Mouse (Mus musculus): ENCODE measurements around the gene Cadm4.
"Not testable (repeated sequence)": the region's sequence is repeated elsewhere in the genome, so short reads cannot be mapped to it uniquely, and the experiment has no call there.

Cadm4 gene

DNA sequence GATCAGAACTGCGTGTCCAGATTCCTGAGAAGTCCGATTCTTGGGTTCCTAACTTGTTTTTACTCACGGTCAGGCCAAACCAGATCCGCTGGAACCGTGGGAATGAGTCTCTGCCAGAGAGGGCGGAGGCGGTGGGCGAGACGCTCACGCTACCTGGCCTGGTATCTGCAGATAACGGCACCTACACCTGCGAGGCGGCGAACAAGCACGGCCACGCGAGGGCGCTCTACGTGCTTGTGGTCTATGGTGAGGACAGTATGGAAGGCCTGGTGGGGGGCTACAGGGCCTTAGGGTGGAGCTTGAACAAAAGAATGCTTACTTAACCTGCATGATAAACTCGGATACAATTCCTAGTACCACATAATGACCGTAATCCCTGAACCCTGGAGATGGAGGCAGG lies 19.7 kb downstream of the Cadm4 start:
- DNase-seq (ENCODE audit: low spot score): no peak

DNA sequence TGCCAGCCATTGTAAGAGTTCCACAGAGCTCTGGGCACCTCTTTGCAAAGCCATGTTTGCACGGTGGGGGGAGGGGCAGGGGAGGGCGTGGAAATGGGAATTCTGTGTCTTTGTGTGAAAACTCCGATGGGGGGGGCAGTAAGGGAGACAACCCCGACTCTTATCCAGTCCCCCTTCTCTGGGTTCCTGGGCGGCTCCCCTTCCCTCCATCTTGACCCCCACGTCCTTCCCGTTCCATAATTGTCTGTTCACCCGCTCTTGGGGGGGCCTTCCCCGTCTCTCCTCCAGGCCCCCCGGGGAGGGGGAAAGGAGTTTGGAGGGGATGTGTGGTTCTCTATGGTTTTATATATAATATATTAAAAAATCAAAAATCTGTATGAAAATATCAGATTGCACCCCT lies 22.2 kb downstream of the Cadm4 start:
- DNase-seq (ENCODE audit: low spot score): no peak

DNA sequence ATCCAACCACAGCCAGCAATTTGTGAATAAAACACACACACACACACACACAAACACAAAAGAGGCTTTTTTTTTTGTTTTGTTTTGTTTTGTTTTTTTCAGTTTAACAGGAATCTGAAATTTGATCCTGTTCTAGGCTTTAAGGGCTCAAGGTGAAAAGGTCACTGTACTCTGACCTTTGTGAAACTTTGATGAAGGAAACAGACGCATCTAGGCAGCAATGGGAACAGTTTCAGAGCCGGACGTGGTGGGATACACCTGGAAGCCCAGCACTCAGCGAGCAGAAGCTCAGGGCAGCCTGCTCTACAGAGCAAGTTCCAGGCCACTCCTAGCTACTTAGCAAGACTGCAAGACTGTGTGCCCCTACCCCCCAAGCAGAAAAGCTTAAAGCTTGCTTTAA lies 23.0 kb downstream of the Cadm4 start:
- no peak for DNase-seq (ENCODE audit: low spot score)

DNA sequence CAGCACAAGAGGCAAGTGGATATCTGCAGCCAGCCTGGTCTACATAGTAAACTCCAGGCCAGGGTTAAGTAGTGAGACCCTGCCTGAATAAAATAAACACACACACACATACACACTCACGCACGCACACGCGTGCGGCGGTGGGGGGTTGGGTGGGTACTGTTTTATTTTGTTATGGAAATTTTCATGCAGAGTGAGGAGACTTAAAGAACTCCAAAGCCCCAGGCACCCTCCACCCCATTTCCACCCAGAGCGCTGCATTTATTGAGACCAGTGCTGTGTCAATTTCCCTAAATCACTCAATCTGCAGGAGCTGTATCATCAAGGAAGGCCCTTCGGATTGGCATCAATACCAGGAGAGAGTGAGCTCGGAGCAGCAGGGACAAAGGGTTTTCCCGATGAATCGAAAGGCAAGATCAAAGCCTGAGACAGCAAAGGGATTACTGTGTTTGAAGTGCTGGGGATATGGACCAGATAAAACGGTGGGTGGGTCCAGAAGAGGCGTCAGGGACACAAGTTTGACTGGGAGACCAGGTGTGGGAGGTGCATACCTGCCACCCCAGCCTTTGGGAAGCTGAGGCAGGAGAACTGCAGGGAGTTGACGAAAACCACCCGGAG lies 23.7 kb downstream of the Cadm4 start:
- no peak for DNase-seq (ENCODE audit: low spot score)

DNA sequence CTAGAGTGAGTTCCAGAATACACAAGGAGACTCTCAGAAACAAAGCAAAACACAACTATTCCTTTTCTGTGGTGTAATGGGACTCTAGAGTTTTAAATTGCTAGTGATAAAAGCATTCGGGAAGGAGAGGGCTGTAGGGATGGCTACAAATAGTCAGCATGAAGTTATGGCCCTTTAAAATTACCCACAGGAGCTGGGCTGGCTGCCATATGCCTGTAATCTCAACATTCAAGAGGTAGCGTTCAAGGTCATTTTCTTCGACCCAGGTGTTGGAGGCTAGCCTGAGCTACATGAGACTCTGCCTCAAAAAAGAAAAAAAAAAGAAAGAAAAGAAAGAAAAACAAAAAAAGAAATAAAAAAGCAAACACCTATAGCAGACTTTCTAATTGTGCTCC lies 24.2 kb downstream of the Cadm4 start:
- no peak for DNase-seq (ENCODE audit: low spot score)

DNA sequence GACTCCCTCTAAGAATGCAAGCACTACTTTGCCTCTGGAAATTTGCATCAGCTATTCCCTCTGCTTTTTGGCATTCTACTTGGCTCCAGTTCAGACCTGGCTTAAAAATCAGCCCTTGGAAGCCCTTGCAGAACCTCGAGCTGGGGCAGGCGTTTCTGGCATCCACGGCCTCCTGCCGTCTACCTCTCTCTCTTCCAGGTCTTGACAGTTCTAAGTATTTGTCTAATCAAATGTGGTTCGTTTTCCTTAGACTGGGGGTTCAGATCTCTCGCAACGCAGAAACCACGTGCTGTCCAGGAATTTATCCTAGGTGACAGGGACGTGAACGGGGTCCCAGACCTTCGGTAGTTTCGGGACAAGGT lies 24.6 kb downstream of the Cadm4 start:
- DNase-seq (ENCODE audit: low spot score): no peak

DNA sequence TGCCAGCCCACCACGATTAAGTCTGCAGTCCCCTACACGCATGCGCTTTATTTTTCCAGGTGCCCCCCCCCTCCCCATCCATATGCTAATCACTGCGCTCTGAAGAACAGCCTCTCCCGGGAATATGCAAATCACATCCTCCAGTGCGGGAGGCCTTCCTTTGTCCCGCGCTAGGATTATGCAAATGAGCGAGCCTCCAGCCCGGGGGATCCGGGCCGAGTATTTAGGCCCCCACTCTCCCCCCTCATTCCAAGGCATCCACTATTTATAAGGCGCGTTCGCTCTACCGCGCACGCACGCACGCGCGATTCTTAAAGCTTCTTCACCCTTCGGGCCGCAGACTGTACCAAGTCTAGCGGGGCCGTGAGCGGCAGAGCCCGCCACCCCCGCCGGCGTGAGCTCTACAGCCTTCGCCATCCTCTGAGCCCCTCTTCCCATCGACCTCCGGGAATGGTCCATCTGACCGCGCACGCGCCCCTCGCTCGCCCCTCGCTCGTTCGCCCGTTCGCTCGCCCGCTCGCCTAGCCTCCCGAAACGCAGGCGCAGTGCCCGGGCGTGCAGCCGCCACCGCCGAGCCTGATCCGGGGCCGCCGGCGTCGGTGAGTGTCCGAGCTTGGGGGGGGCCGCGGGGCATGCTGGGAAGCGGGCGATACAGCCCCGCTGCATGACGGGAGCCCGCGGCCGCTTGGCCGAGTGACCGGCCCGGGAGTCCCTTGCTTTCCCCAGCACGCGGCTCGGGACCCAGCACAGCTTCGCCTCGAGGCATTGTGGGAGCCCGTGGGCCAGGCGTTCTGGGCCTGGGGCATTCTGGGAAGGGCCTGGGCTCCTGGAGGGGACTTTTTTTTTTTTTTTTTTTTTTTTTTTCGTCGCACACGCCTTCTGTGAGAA lies 25.3 kb downstream of the Cadm4 start, which contains the start of gene Zfp428:
Gene Zfp428, plus strand, starts transcription at position 169 of the 888 bp plus-strand sequence.
- DNase-seq (ENCODE audit: low spot score): peak; percentile 83

DNA sequence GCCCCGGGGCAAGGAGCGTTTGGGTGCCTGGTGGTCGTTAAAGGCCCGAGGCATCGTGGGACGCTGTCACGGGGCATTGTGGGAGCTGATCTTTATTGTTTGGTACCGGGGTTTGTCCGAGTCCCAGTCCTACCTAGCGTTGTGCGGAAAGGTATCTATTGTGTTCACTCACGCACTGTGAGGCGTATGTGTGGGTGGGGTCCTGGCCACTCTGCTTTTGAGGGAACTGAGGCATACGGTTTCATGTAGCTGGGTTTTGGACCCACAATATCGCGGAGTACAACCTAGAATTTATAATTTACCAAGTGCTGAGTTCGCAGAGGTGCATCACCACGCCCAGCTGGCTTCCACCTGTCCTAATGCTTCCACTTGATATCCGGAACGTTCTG lies 25.9 kb downstream of the Cadm4 start:
- DNase-seq (ENCODE audit: low spot score): no peak

DNA sequence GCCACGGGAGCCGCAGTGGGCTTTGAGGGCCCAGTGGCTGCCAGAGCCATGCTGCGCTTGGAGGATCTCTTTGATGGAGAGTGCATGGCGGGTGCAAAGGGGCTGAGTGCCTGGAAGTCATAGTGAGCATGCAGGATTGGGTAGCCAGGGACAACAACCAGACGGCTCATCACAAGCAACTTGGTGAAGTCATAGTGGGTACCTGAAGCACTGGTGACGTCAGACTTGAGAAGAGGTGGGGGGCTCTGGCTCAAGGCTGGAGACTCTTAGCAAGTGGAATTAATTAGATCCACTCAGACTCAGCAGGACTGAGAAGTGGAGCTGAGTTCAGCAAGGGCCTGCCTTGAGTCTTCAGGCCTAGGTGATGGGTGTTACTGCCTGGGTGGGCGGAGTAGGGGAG lies 30.5 kb downstream of the Cadm4 start, which contains the start of gene AC161166.1:
Gene AC161166.1, minus strand, starts transcription at position 101 of the 400 bp plus-strand sequence.
- no peak for DNase-seq (ENCODE audit: low spot score)

DNA sequence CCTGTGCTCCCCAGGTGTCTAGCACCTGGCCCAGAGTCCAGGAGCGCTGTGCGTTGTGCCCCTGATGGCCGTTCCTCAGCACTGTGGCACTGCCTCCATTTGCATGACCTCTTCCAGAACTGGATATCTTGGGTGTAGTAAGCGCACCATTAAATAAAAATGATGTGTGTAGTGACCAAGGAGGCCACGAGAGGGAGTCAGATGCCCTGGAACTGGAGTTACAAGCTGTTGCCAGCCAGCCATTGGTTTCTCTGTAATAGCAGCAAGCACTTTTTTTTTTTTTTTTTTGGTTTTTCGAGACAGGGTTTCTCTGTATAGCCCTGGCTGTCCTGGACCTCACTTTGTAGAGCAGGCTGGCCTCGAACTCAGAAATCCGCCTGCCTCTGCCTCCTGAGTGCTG lies 34.5 kb downstream of the Cadm4 start:
- not testable (repeated sequence) for DNase-seq (ENCODE audit: low spot score)

DNA sequence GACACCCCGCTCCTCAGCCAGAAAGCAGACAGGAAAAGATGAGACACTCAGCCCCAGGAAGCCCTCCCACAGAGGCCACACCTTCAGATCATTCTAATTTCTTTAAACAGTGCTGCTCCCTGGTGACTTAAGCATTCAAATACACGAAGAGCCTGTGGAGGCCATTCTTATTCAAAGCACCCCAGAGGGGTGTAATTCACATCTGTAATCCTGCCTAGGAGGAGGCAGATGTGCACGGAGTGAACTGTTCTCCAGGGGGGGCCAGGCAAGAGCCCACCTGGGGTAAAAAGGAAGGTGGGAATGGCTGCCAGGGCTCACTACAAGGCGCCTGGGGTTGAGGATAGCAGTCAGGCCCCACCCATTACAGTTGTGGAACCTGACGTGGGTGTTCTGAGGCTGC lies 35.3 kb downstream of the Cadm4 start:
- DNase-seq (ENCODE audit: low spot score): no peak

DNA sequence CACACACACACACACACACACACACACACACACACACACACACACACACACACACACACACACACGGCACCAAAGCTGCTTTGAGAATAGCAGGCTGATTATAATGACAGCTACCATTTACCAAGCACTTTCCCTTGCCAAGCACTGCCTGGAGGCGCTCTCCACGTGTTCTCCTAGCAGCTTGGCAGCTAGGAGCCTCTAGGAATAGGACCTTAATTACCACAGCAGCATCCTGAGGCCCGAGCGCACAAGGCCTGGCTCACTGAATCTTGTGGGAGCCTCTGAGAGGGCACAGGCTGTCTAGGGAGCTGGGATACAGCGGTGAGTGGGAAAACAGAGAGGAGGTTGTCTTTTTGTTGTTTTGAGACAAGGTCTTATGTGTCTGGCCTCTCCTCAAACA lies 35.8 kb downstream of the Cadm4 start:
- DNase-seq (ENCODE audit: low spot score): no peak

DNA sequence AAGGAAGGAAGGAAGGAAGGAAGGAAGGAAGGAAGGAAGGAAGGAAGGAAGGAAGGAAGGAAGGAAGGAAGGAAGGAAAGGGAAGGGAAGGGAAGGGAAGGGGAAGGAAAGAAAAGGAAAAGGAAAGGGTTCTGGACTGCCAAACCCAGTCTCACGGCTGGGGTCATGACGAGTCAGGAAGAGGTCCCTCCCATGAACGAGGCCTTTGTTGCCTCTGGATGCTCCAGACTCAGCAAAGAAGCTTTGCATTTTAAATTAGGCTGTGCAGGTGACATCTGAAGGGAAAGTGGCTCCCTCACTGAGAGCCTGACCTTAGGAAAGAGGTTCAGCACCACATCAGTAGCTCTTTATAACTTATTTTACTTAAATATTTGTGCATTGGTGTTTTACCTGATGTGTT lies 37.3 kb downstream of the Cadm4 start:
- DNase-seq (ENCODE audit: low spot score): no peak

DNA sequence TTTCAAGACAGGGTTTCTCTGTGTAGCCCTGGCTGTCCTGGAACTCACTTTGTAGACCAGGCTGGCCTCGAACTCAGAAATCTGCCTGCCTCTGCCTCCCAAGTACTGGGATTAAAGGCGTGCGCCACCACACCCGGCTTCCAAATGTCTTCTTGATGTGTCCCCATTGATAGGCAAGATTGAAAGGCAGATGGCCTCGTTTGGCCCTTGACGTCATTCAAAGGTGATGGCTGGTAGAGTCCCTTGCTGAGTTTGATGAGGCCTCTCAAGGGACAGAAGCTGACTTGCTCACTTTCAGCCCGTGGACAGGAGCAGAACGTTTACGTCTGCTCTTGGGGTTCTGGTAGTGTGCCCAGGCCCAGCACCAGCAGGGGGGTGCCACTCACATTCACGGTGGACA lies 38.2 kb downstream of the Cadm4 start:
- not testable (repeated sequence) for DNase-seq (ENCODE audit: low spot score)

DNA sequence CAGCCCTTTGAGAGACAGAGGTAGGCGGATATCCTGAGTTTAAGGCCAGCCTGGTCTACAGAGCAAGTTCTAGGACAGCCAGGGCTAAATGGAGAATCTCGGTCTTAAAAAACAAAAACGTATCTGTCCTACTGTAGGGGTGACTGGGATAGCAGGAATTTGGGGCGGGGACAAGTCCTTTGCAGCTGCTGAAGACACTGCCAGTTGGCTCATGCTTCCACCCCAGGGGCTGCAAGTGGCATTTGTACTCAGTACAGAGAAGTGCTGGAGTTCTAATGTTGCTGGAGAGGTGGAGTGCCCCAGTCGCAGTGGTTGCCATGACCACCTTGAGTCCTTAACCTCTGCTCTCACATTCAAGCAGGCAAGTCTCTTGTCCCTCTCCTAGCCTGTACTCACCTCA lies 41.0 kb downstream of the Cadm4 start:
- DNase-seq (ENCODE audit: low spot score): no peak

DNA sequence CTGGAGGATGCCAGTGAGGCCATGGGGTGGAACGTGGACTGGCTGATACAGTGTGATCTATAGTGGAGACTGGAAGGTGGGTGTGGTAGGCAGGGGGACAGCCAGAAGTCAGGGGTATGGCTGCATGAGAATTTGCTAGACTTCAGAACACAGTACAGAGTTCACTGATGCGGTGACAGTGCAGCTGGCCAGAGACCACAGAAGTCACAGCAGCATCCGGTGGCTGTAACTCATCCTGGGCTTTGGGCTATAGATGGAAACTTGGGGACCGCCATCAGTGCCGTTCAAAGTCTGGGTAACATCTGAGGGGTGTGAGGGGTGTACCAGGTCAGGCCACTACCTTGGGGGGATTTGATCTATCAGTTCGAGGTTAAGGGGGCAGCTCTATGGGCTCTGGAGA lies 41.9 kb downstream of the Cadm4 start:
- DNase-seq (ENCODE audit: low spot score): no peak

DNA sequence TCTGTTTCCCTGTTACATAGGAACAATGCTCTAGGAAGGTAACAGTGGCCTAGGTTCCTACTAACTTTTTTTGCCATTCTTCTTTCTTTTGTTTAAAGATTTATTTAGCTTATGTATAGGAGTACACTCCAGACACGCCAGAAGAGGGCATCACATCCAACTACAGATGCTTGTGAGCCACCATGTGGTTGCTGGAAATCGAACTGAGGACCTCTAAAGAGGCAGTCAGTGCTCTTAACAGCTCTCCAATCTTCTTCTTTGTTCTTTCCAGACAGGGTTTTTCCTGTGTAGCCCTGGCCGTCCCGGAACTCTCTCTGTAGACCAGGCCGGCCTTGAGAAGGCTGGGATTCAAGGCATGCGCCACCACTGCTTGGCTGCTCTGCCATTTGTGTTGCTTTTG lies 43.2 kb downstream of the Cadm4 start:
- DNase-seq (ENCODE audit: low spot score): no peak

DNA sequence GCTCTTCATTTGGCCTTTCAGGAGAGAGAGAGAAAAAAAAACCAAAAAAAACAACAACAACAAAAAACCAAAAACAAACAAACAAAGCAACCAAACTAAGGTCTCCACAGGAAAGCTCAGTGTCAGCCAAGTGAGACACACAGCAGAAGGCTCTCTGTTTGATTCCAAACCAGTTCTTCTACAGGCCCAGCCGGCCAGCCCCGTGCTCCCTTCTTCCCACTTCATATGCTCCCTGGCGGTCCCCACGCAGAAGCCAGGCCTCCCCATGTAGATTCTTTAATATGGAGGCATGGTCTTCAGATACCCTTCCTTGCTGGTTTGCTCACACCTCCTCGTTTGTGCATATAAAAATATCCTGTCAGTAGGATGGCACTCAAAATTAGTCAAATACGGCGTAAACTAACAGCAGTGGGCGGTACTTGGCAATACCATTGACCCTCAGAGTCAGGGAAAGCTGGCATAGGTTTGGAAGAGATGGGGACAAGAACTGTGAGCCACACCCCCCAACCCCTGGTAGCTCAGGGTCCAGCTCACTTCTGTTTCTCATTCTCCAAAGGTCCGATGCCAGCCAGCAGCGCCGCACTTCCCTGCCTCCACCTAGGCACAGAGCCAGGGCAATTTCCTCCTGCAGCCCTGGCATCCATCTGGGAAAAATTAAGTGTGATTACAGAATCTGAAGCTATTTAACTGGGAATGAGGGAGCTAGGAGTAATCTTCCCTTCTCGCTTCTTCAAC lies 44.0 kb downstream of the Cadm4 start:
- no peak for DNase-seq (ENCODE audit: low spot score)

DNA sequence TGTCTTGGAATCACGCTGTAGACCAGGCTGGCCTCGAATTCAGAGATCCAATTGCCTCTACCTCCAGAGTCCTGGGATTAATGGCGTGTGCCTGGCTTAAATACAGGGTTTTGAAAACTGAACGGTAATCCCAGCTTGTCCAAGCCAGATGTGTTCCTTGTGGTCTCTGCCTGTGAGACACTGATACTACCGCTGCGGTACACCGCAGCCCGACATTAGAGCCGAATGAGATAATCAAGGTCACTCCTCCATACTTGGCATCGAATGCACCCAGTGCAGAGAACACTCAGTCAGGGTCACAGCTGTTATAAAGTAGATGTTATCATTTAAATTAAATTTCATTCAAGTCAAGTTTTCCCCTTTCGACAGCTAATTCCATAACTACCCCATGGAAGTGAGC lies 47.0 kb downstream of the Cadm4 start:
- DNase-seq (ENCODE audit: low spot score): no peak

DNA sequence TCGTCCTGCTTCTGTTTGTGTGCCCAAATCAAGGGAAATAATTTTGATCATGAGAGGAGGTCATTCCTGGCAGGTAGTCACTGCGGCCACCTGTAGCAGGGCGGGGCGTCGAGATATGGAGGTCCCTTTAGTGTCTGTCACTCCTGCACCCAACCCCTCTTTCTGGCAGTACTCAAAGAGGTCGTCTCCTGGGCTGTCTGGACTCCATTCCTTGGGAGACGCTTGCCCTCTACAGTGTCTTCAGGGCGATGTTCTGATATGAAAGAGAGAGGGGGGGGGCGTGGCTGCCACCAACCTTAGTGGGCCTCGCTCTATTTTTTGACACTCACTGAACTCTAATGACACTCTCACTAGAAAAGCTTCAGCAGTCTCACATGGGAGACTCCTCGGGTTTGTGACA lies 47.8 kb downstream of the Cadm4 start:
- DNase-seq (ENCODE audit: low spot score): no peak

DNA sequence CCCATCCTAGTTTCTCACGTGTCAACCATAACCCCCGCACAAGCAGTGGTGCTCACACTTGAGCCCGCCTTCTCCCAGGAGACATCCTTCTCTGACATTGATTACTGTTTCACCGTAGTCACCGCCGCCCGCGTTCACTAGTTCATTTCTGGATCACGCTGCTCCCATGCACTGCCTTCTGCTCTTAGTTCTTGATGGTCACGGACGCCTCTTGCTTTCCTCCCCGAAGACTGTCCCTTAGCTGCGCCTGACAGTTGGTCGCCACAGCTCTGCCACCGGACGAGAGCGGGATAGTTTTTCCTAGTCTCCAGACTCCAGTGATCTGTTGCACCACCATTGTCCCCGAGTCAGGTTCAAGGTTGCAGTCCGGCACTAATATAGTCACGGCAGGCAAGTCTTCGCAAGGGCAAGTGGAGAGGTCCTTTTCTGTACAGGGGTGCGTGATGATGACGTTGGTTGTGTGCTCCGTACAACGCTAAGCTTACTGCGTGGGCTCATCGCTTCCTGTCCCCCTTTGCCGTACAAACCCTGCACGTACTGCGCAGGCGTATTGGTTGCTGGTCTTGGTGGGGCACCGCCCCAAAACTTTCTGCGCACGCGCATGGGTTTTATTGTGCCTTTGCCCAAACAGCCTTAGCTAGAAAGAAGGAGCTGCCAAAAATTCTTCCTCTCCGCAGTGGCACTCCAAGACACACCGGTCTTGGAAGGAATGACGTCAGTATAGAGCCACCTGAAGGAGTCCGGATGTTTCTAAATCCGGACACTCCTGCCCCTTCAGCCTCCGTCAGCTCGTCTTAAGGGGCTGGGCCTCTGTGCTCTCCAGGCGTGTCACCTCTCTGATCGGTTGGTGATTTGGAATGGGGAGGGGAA lies 48.5 kb downstream of the Cadm4 start, which contains the start of gene Irgq:
Gene Irgq, plus strand, starts transcription at position 628 of the 870 bp plus-strand sequence.
- peak; percentile 99 for DNase-seq (ENCODE audit: low spot score)
